Mouse (Mus musculus): ENCODE measurements around the gene Ins1. TPM values are rescaled to one million over a fixed set of nuclear protein-coding genes. Genes with fewer than 3 reads are reported as not detected.

Gene Ins1
- not detected in 2 replicates for polyA plus RNA-seq (2012; rRNA removed)

- DNase-seq (ENCODE audit: low read depth, low spot score): no peak
These were observed at the start of gene Ins1 for GRCm38 (mm10) chr19:52263997-52264396. TSS of gene Ins1 (plus strand) at chr19:52264297.

Data from large intestine, adult 2 months (tissue).